Mouse (Mus musculus) limb, embryonic 13.5 days (tissue): ENCODE measurements around the gene Csrnp1. TPM values are rescaled to one million over a fixed set of nuclear protein-coding genes. Genes with fewer than 3 reads are reported as not detected.
"Not testable (repeated sequence)": the region's sequence is repeated elsewhere in the genome, so short reads cannot be mapped to it uniquely, and the experiment has no call there.

Source experiments
- ATAC-seq: fragments of 200-750 bp; cut with Nextera tagmentation; 2 replicates; pipeline ENCODE4 v1.8.0; 2017; ENCODE audit warnings: low read depth, moderate number of reproducible peaks, moderate TSS enrichment; ENCODE audit not compliant: low FRiP score
- H3K27ac ChIP-seq: fragments of 300-500 bp; sonication (generic); 2 replicates; pipeline ENCODE4 v1.5.1; 2015; ENCODE audit warnings: inconsistent platforms, mild to moderate bottlenecking, moderate library complexity
- H3K27me3 ChIP-seq: fragments of 300-500 bp; sonication (generic); 2 replicates; pipeline ENCODE4 v1.6.1; 2015; ENCODE audit warnings: mild to moderate bottlenecking, inconsistent platforms
- H3K36me3 ChIP-seq: fragments of 300-500 bp; sonication (generic); 2 replicates; pipeline ENCODE4 v1.6.1; 2015; ENCODE audit warnings: inconsistent platforms, mild to moderate bottlenecking, moderate library complexity
- H3K4me1 ChIP-seq: fragments of 300-500 bp; sonication (generic); 2 replicates; pipeline ENCODE4 v1.6.1; 2015; ENCODE audit warnings: inconsistent platforms
- H3K4me2 ChIP-seq: fragments of 300-500 bp; sonication (generic); replicated peaks from 2 replicates; pipeline ENCODE4 v1.6.1; 2015; ENCODE audit warnings: inconsistent platforms, mild to moderate bottlenecking, moderate library complexity
- H3K4me3 ChIP-seq: fragments of 300-500 bp; sonication (generic); 2 replicates; pipeline ENCODE4 v1.5.1; 2015; ENCODE audit warnings: moderate library complexity, mild to moderate bottlenecking, inconsistent platforms
- H3K9ac ChIP-seq: fragments of 300-500 bp; sonication (generic); 2 replicates; pipeline ENCODE4 v1.6.1; 2015; ENCODE audit warnings: mild to moderate bottlenecking, inconsistent platforms
- H3K9me3 ChIP-seq: fragments of 300-500 bp; sonication (generic); 2 replicates; pipeline ENCODE4 v1.6.1; 2016; ENCODE audit warnings: inconsistent platforms
- WGBS: fragments of 180-500 bp; shearing (Covaris S2); methylation state at CpG from one replicate; pipeline ENCODE4 v1.1.7; 2015; 5-methylcytosine and 5-hydroxymethylcytosine counted together
- polyA plus RNA-seq: library from polyadenylated mRNA; unstranded; fragments of >200 nt; fragmentation: Nextera tagmentation; extraction: Ambion mirVana; gene quantifications from 2 replicates; pipeline ENCODE4 v1.2.1, GENCODE M21; 2015

Gene Csrnp1
- polyA plus RNA-seq, 1 experiment from 2014 or later: 4.5 TPM

GRCm38 (mm10) chr9:120013251-120013820 lies 28.9 kb upstream of the Csrnp1 start:
- H3K4me2 ChIP-seq: no peak overlapping the region
- H3K4me3 ChIP-seq: no peak overlapping the region
- WGBS: 69% methylated on average over 11 of the region's 11 CpGs
- no peaks in the 10 kb centered on the region for H3K36me3 ChIP-seq
- H3K9me3 ChIP-seq: no peaks in the 10 kb centered on the region
- H3K27ac ChIP-seq: no peak overlapping the region
- H3K27me3 ChIP-seq: 0 out of 2 replicates have a peak, but pooled peaks cover 4% of the 10 kb centered on the region
- peaks cover 12% of the 10 kb centered on the region; the same call in 1 of the 2 replicates for H3K4me1 ChIP-seq
- no peak overlapping the region for H3K9ac ChIP-seq
- ATAC-seq: no peak

GRCm38 (mm10) chr9:120012781-120013180 lies 28.3 kb upstream of the Csrnp1 start:
- Histone ChIP-seq H3K4me2 (no peak overlapping the region), H3K36me3 (no peaks in the 10 kb centered on the region), H3K27ac (no peak overlapping the region), H3K27me3 (0 out of 2 replicates have a peak, but pooled peaks cover 4% of the 10 kb centered on the region), H3K9me3 (0 out of 2 replicates have a peak, but pooled peaks cover 4% of the 10 kb centered on the region), H3K4me1 (peaks cover 12% of the 10 kb centered on the region; the same call in 1 of the 2 replicates), H3K9ac (no peak overlapping the region), H3K4me3 (no peak overlapping the region)
- ATAC-seq: no peak
- WGBS: 75% methylated on average over 5 of the region's 5 CpGs

GRCm38 (mm10) chr9:120012161-120012560 lies 27.7 kb upstream of the Csrnp1 start:
- H3K27ac ChIP-seq, ATAC-seq, H3K36me3 ChIP-seq, H3K27me3 ChIP-seq, H3K9me3 ChIP-seq, H3K9ac ChIP-seq, H3K4me3 ChIP-seq, H3K4me2 ChIP-seq: not testable (repeated sequence)
- peaks cover 12% of the 10 kb centered on the region; the same call in 1 of the 2 replicates for H3K4me1 ChIP-seq
- 82% methylated on average over 6 of the region's 6 CpGs for WGBS

- peak; percentile 30 for ATAC-seq
These were observed 27.1 kb upstream of the Csrnp1 start for GRCm38 (mm10) chr9:120011533-120011932.

GRCm38 (mm10) chr9:120010781-120011511 lies 26.5 kb upstream of the Csrnp1 start:
- Histone ChIP-seq H3K4me3 (peak overlapping the region; percentile 44), H3K4me2 (peak overlapping the region; percentile 80), H3K4me1 (peaks cover 15% of the 10 kb centered on the region; the same call in 1 of the 2 replicates), H3K27me3 (0 out of 2 replicates have a peak, but pooled peaks cover 4% of the 10 kb centered on the region), H3K36me3 (no peaks in the 10 kb centered on the region), H3K9me3 (0 out of 2 replicates have a peak, but pooled peaks cover 5% of the 10 kb centered on the region), H3K9ac (peak overlapping the region; percentile 50; the same call in 1 of the 2 replicates), H3K27ac (peak overlapping the region; percentile 67)
- peak; percentile 91 for ATAC-seq
- 4% methylated on average over 41 of the region's 60 CpGs for WGBS

More at GRCm38 (mm10) chr9:120011533-120011932, 27.1 kb upstream of the Csrnp1 start:
- Histone ChIP-seq H3K4me2 (peak overlapping the region; percentile 80), H3K36me3 (no peaks in the 10 kb centered on the region), H3K9ac (no peak overlapping the region), H3K4me1 (peaks cover 12% of the 10 kb centered on the region; the same call in 1 of the 2 replicates), H3K27me3 (0 out of 2 replicates have a peak, but pooled peaks cover 4% of the 10 kb centered on the region), H3K27ac (no peak overlapping the region), H3K9me3 (0 out of 2 replicates have a peak, but pooled peaks cover 5% of the 10 kb centered on the region), H3K4me3 (peak overlapping the region; percentile 44)
- 2% methylated on average over 10 of the region's 10 CpGs for WGBS

GRCm38 (mm10) chr9:120009871-120010270 lies 25.4 kb upstream of the Csrnp1 start:
- Histone ChIP-seq H3K9ac (no peak overlapping the region), H3K27ac (no peak overlapping the region), H3K4me3 (no peak overlapping the region), H3K4me2 (no peak overlapping the region), H3K27me3 (0 out of 2 replicates have a peak, but pooled peaks cover 4% of the 10 kb centered on the region), H3K4me1 (peaks cover 18% of the 10 kb centered on the region; the same call in 1 of the 2 replicates), H3K36me3 (no peaks in the 10 kb centered on the region), H3K9me3 (0 out of 2 replicates have a peak, but pooled peaks cover 5% of the 10 kb centered on the region)
- 94% methylated on average over 3 of the region's 3 CpGs for WGBS
- ATAC-seq: no peak

GRCm38 (mm10) chr9:120009226-120009841 lies 24.9 kb upstream of the Csrnp1 start:
- H3K9ac ChIP-seq: no peak overlapping the region
- whole genome bisulfite sequencing: 70% methylated on average over 7 of the region's 7 CpGs
- no peak overlapping the region for H3K4me2 ChIP-seq
- H3K4me1 ChIP-seq: peaks cover 18% of the 10 kb centered on the region; the same call in 1 of the 2 replicates
- no peak for ATAC-seq
- H3K27ac ChIP-seq: no peak overlapping the region
- H3K4me3 ChIP-seq: no peak overlapping the region
- 0 out of 2 replicates have a peak, but pooled peaks cover 4% of the 10 kb centered on the region for H3K27me3 ChIP-seq
- no peaks in the 10 kb centered on the region for H3K36me3 ChIP-seq
- H3K9me3 ChIP-seq: 0 out of 2 replicates have a peak, but pooled peaks cover 5% of the 10 kb centered on the region

- Histone ChIP-seq H3K36me3 (no peaks in the 10 kb centered on the region), H3K9ac (no peak overlapping the region), H3K4me3 (no peak overlapping the region), H3K4me2 (no peak overlapping the region), H3K27me3 (0 out of 2 replicates have a peak, but pooled peaks cover 2% of the 10 kb centered on the region), H3K27ac (no peak overlapping the region), H3K9me3 (0 out of 2 replicates have a peak, but pooled peaks cover 5% of the 10 kb centered on the region), H3K4me1 (peaks cover 18% of the 10 kb centered on the region; the same call in 1 of the 2 replicates)
- no peak for ATAC-seq
- 80% methylated on average over 1 of the region's 1 CpGs for WGBS
These were observed 23.4 kb upstream of the Csrnp1 start for GRCm38 (mm10) chr9:120007833-120008232.

GRCm38 (mm10) chr9:120005936-120006335 lies 21.5 kb upstream of the Csrnp1 start:
- H3K4me1 ChIP-seq: peaks cover 24% of the 10 kb centered on the region
- H3K4me3 ChIP-seq: no peak overlapping the region
- no peak overlapping the region for H3K27ac ChIP-seq
- H3K27me3 ChIP-seq: no peaks in the 10 kb centered on the region
- 49% methylated on average over 3 of the region's 3 CpGs for WGBS
- 0 out of 2 replicates have a peak, but pooled peaks cover 5% of the 10 kb centered on the region for H3K9me3 ChIP-seq
- no peak overlapping the region for H3K9ac ChIP-seq
- H3K4me2 ChIP-seq: no peak overlapping the region
- ATAC-seq: no peak
- H3K36me3 ChIP-seq: no peaks in the 10 kb centered on the region

- Histone ChIP-seq H3K9ac (no peak overlapping the region), H3K9me3 (0 out of 2 replicates have a peak, but pooled peaks cover 2% of the 10 kb centered on the region), H3K4me2 (no peak overlapping the region), H3K27ac (no peak overlapping the region; the same call in 1 of the 2 replicates), H3K4me1 (peaks cover 17% of the 10 kb centered on the region), H3K27me3 (no peaks in the 10 kb centered on the region), H3K36me3 (no peaks in the 10 kb centered on the region), H3K4me3 (no peak overlapping the region)
- no peak for ATAC-seq
- 77% methylated on average over 5 of the region's 5 CpGs for WGBS
These were observed 18.4 kb upstream of the Csrnp1 start for GRCm38 (mm10) chr9:120002893-120003292.

GRCm38 (mm10) chr9:120001945-120002725 lies 17.7 kb upstream of the Csrnp1 start:
- Histone ChIP-seq H3K4me3 (peak overlapping the region; percentile 44), H3K9ac (peak overlapping the region; percentile 65), H3K27me3 (no peaks in the 10 kb centered on the region), H3K27ac (peak overlapping the region; percentile 65; the same call in 1 of the 2 replicates), H3K4me2 (peak overlapping the region; percentile 69), H3K4me1 (peaks cover 17% of the 10 kb centered on the region), H3K36me3 (no peaks in the 10 kb centered on the region), H3K9me3 (no peaks in the 10 kb centered on the region)
- 9% methylated on average over 31 of the region's 31 CpGs for WGBS
- peak; percentile 94 for ATAC-seq
